Mouse (Mus musculus) heart, postnatal 0 days (tissue): ENCODE results near the gene Nsd1.

ENCODE experiments used
- CTCF ChIP-seq: IDR thresholded peaks from 2 replicates; pipeline ENCODE4 v1.5.1; 2016; ENCODE audit warnings: antibody characterized with exemption, control low read depth, low read depth
- EP300 ChIP-seq: IDR thresholded peaks from 2 replicates; pipeline ENCODE4 v1.6.1; 2016; ENCODE audit warnings: antibody characterized with exemption, low read depth

DNA sequence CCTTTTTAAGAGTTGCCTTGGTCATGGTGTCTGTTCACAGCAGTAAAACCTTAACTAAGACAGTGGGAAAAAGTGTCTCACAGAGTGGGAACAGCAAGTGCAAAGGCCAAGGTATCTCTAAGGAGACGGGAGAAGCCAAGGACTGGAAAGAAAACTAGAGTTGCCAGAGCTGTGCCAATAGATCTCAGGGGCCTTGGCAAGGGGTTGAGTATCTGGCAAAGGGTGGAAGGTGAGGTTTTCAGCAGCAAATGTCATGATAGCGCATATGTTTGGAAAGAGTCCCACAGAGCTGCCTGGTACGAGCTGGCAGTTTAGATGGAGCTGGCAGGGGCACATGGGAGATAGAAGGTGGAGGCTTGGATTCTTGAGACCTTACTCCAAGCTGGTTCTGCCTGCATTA lies 30.0 kb upstream of the Nsd1 start:
- no peak for TF ChIP-seq EP300
- no peak for TF ChIP-seq CTCF
